Mouse (Mus musculus) hindbrain, embryonic 11.5 days (tissue): ENCODE measurements around the gene Gjb6. TPM values are rescaled to one million over a fixed set of nuclear protein-coding genes. Genes with fewer than 3 reads are reported as not detected.

Experiments used
- ATAC-seq: fragments of 200-750 bp; cut with Nextera tagmentation; 2 replicates; pipeline ENCODE4 v1.8.0; 2017; ENCODE audit warnings: mild to moderate bottlenecking, moderate TSS enrichment, moderate library complexity; ENCODE audit not compliant: low FRiP score
- DNase-seq: peaks from one replicate; pipeline ENCODE4 v3.0.0-alpha.2; 2015; ENCODE audit warnings: low spot score
- H3K27ac ChIP-seq: fragments of 300-500 bp; sonication (generic); 2 replicates; pipeline ENCODE4 v1.5.1; 2014; ENCODE audit warnings: mild to moderate bottlenecking, low read depth, low read length
- H3K27me3 ChIP-seq: fragments of 300-500 bp; sonication (generic); 2 replicates; pipeline ENCODE4 v1.6.1; 2014; ENCODE audit warnings: mild to moderate bottlenecking, low read length, moderate library complexity, mixed read lengths; ENCODE audit not compliant: control insufficient read depth, insufficient read depth
- H3K36me3 ChIP-seq: fragments of 300-500 bp; sonication (generic); 2 replicates; pipeline ENCODE4 v1.6.1; 2014; ENCODE audit warnings: mild to moderate bottlenecking, low read length, moderate library complexity, mixed read lengths; ENCODE audit not compliant: control insufficient read depth, insufficient read depth
- H3K4me1 ChIP-seq: fragments of 300-500 bp; sonication (generic); replicated peaks from 2 replicates; pipeline ENCODE4 v1.6.1; 2014; ENCODE audit warnings: low read length, mixed read lengths; ENCODE audit not compliant: control insufficient read depth, insufficient read depth
- H3K4me2 ChIP-seq: fragments of 300-500 bp; sonication (generic); replicated peaks from 2 replicates; pipeline ENCODE4 v1.6.1; 2014; ENCODE audit warnings: mild to moderate bottlenecking, low read depth, low read length
- H3K4me3 ChIP-seq: fragments of 300-500 bp; sonication (generic); 2 replicates; pipeline ENCODE4 v1.5.1; 2014; ENCODE audit warnings: low read depth, low read length
- H3K9ac ChIP-seq: fragments of 300-500 bp; sonication (generic); 2 replicates; pipeline ENCODE4 v1.6.1; 2014; ENCODE audit warnings: low read depth, low read length
- H3K9me3 ChIP-seq: fragments of 300-500 bp; sonication (generic); 2 replicates; pipeline ENCODE4 v1.6.1; 2016; ENCODE audit warnings: low read length; ENCODE audit not compliant: control insufficient read depth
- WGBS: fragments of 180-500 bp; shearing (Covaris S2); extraction: QIAGEN DNeasy Blood & Tissue Kit; methylation state at CpG from one replicate; pipeline ENCODE4 v1.1.7; 2014; 5-methylcytosine and 5-hydroxymethylcytosine counted together
- polyA plus RNA-seq: library from polyadenylated mRNA; unstranded; fragments of >200 nt; fragmentation: Nextera tagmentation; extraction: Ambion mirVana; gene quantifications from 2 replicates; pipeline ENCODE4 v1.2.1, GENCODE M21; 2014

Gjb6 gene
- polyA plus RNA-seq, 1 experiment from 2014 or later = 6.5 TPM

GRCm38 (mm10) chr14:57115823-57116544 is 17.4 kb downstream of the Gjb6 start, which contains the start of gene Gm4491:
Gene Gm4491, minus strand, starts transcription at chr14:57115883.
- 10% methylated on average over 13 of the region's 13 CpGs for WGBS

GRCm38 (mm10) chr14:57109194-57109593 is 24.2 kb downstream of the Gjb6 start:
- 8% methylated on average over 4 of the region's 4 CpGs for WGBS
- ATAC-seq (no peak), DNase-seq (peak; percentile 85)
- Histone ChIP-seq H3K27ac (no peak overlapping the region), H3K4me1 (peaks cover 2% of the 10 kb centered on the region; the same call in 1 of the 2 replicates), H3K4me3 (no peak overlapping the region), H3K4me2 (no peak overlapping the region), H3K36me3 (no peaks in the 10 kb centered on the region), H3K9me3 (no peaks in the 10 kb centered on the region), H3K27me3 (peaks cover 29% of the 10 kb centered on the region), H3K9ac (no peak overlapping the region)

More at GRCm38 (mm10) chr14:57115823-57116544, 17.4 kb downstream of the Gjb6 start, which contains the start of gene Gm4491:
- H3K9ac ChIP-seq = no peak within 1 kb of the TSS
- ATAC-seq (peak; percentile 68), DNase-seq (peak; percentile 62)
- H3K9me3 ChIP-seq = no peaks in the 10 kb centered on the region
- 0 out of 2 replicates have a peak within 1 kb of the TSS, but pooled peaks have one; percentile 1 for H3K4me2 ChIP-seq
- H3K4me3 ChIP-seq = no peak within 1 kb of the TSS
- no peaks in the 10 kb centered on the region for H3K27me3 ChIP-seq
- peaks cover 7% of the 10 kb centered on the region; the same call in 1 of the 2 replicates for H3K4me1 ChIP-seq
- H3K27ac ChIP-seq = no peak within 1 kb of the TSS
- no peaks in the 10 kb centered on the region for H3K36me3 ChIP-seq

GRCm38 (mm10) chr14:57107916-57108315 is 25.5 kb downstream of the Gjb6 start:
- WGBS = 76% methylated on average over 5 of the region's 5 CpGs
- DNase-seq (no peak), ATAC-seq (no peak)
- Histone ChIP-seq H3K27me3 (peaks cover 41% of the 10 kb centered on the region), H3K4me3 (no peak overlapping the region), H3K4me2 (no peak overlapping the region), H3K27ac (no peak overlapping the region), H3K9ac (no peak overlapping the region), H3K4me1 (peaks cover 2% of the 10 kb centered on the region; the same call in 1 of the 2 replicates), H3K36me3 (no peaks in the 10 kb centered on the region), H3K9me3 (no peaks in the 10 kb centered on the region)

- 76% methylated on average over 8 of the region's 8 CpGs for WGBS
These were observed 26.3 kb downstream of the Gjb6 start for GRCm38 (mm10) chr14:57107091-57107490.

GRCm38 (mm10) chr14:57105721-57106120 is 27.7 kb downstream of the Gjb6 start:
- peaks cover 53% of the 10 kb centered on the region for H3K27me3 ChIP-seq

More at GRCm38 (mm10) chr14:57107091-57107490, 26.3 kb downstream of the Gjb6 start:
- no peak overlapping the region for H3K27ac ChIP-seq
- no peak for DNase-seq
- H3K9me3 ChIP-seq = no peaks in the 10 kb centered on the region
- no peaks in the 10 kb centered on the region for H3K36me3 ChIP-seq
- no peak overlapping the region for H3K9ac ChIP-seq
- no peak overlapping the region for H3K4me2 ChIP-seq
- H3K4me3 ChIP-seq = no peak overlapping the region
- no peak for ATAC-seq
- H3K27me3 ChIP-seq = peaks cover 48% of the 10 kb centered on the region
- peaks cover 2% of the 10 kb centered on the region; the same call in 1 of the 2 replicates for H3K4me1 ChIP-seq

GRCm38 (mm10) chr14:57105111-57105510 is 28.3 kb downstream of the Gjb6 start:
- Histone ChIP-seq H3K4me1 (peaks cover 2% of the 10 kb centered on the region; the same call in 1 of the 2 replicates), H3K9ac (no peak overlapping the region), H3K4me3 (no peak overlapping the region; the same call in 1 of the 2 replicates), H3K27ac (no peak overlapping the region), H3K4me2 (peak overlapping the region; percentile 98), H3K27me3 (peaks cover 53% of the 10 kb centered on the region), H3K9me3 (no peaks in the 10 kb centered on the region), H3K36me3 (no peaks in the 10 kb centered on the region)
- ATAC-seq = no peak
- DNase-seq = peak; percentile 27
- WGBS = 9% methylated on average over 14 of the region's 14 CpGs

More at GRCm38 (mm10) chr14:57105721-57106120, 27.7 kb downstream of the Gjb6 start:
- Histone ChIP-seq H3K4me2 (no peak overlapping the region), H3K27ac (no peak overlapping the region), H3K4me1 (peaks cover 2% of the 10 kb centered on the region; the same call in 1 of the 2 replicates), H3K9ac (no peak overlapping the region), H3K4me3 (no peak overlapping the region), H3K9me3 (no peaks in the 10 kb centered on the region), H3K36me3 (no peaks in the 10 kb centered on the region)
- WGBS = 44% methylated on average over 11 of the region's 11 CpGs
- DNase-seq = peak; percentile 13
- ATAC-seq = no peak

- 1% methylated on average over 77 of the region's 101 CpGs for WGBS
- peak within 1 kb of the TSS; percentile 8; the same call in 1 of the 2 replicates for H3K9ac ChIP-seq
- ATAC-seq = peak; percentile 56
These were observed 29.0 kb downstream of the Gjb6 start, which contains the start of gene Gjb2 for GRCm38 (mm10) chr14:57104106-57105023. Gene Gjb2, minus strand, starts transcription at chr14:57104702.

GRCm38 (mm10) chr14:57103711-57104105 is 29.7 kb downstream of the Gjb6 start:
- peak overlapping the region; percentile 8; the same call in 1 of the 2 replicates for H3K9ac ChIP-seq
- peaks cover 53% of the 10 kb centered on the region for H3K27me3 ChIP-seq
- ATAC-seq (no peak), DNase-seq (no peak)
- under 1% methylated on average over 22 of the region's 22 CpGs for WGBS
- H3K9me3 ChIP-seq = no peaks in the 10 kb centered on the region
- peak overlapping the region; percentile 48 for H3K4me3 ChIP-seq
- peak overlapping the region; percentile 98 for H3K4me2 ChIP-seq
- no peaks in the 10 kb centered on the region for H3K36me3 ChIP-seq
- peaks cover 2% of the 10 kb centered on the region; the same call in 1 of the 2 replicates for H3K4me1 ChIP-seq
- H3K27ac ChIP-seq = no peak overlapping the region

More at GRCm38 (mm10) chr14:57104106-57105023, 29.0 kb downstream of the Gjb6 start, which contains the start of gene Gjb2:
- Histone ChIP-seq H3K4me3 (peak within 1 kb of the TSS; percentile 48), H3K9me3 (no peaks in the 10 kb centered on the region), H3K27me3 (peaks cover 53% of the 10 kb centered on the region), H3K27ac (no peak within 1 kb of the TSS), H3K4me1 (peaks cover 2% of the 10 kb centered on the region; the same call in 1 of the 2 replicates), H3K4me2 (peak within 1 kb of the TSS; percentile 98), H3K36me3 (no peaks in the 10 kb centered on the region)
- DNase-seq = peak; percentile 67
